Mouse (Mus musculus): ENCODE measurements around the gene 4930558K02Rik. TPM values are rescaled to one million over a fixed set of nuclear protein-coding genes. Genes with fewer than 3 reads are reported as not detected.

4930558K02Rik gene
- polyA plus RNA-seq, 1 experiment: 0.06 TPM

- no peak for DNase-seq (ENCODE audit: low spot score)
These were observed 79.3 kb downstream of the 4930558K02Rik start for GRCm38 (mm10) chr1:161900129-161900528.

- DNase-seq (ENCODE audit: low spot score): no peak
These were observed 82.2 kb downstream of the 4930558K02Rik start for GRCm38 (mm10) chr1:161897235-161897634.

GRCm38 (mm10) chr1:161896130-161896529 lies 83.3 kb downstream of the 4930558K02Rik start:
- DNase-seq (ENCODE audit: low spot score): no peak

GRCm38 (mm10) chr1:161895014-161895413 lies 84.4 kb downstream of the 4930558K02Rik start:
- DNase-seq (ENCODE audit: low spot score): no peak

GRCm38 (mm10) chr1:161894553-161894952 lies 84.9 kb downstream of the 4930558K02Rik start:
- no peak for DNase-seq (ENCODE audit: low spot score)

GRCm38 (mm10) chr1:161894126-161894525 lies 85.3 kb downstream of the 4930558K02Rik start:
- no peak for DNase-seq (ENCODE audit: low spot score)

Other genes starting within 250 kb of the 4930558K02Rik start
- 0.30 and 0.50 TPM in 2 replicates for gene Fasl, start 191.1 kb downstream of the 4930558K02Rik start, polyA plus RNA-seq (2012; rRNA removed)
- gene Suco, start 103.0 kb downstream of the 4930558K02Rik start, polyA plus RNA-seq (2012; rRNA removed): 24.1 and 27.6 TPM in 2 replicates
- 23.2 and 26.1 TPM in 2 replicates for gene Pigc, start 10.4 kb downstream of the 4930558K02Rik start, polyA plus RNA-seq (2012; rRNA removed)

Data from urinary bladder, adult 2 months (tissue).